Mouse (Mus musculus): ENCODE data around the gene Hs6st3.

GRCm38 (mm10) chr14:119779982-119780588, 641.9 kb downstream of the Hs6st3 start:
- TF ChIP-seq POU5F1 (IDR thresholded peaks at IDR 0.05; ENCODE audit: borderline replicate concordance, low read length) (no peak), CTCF (conservative IDR thresholded peaks at IDR 0.05; ENCODE audit: low read length) (no peak)
